Mouse (Mus musculus): ENCODE measurements around the gene Apoc2.

DNA sequence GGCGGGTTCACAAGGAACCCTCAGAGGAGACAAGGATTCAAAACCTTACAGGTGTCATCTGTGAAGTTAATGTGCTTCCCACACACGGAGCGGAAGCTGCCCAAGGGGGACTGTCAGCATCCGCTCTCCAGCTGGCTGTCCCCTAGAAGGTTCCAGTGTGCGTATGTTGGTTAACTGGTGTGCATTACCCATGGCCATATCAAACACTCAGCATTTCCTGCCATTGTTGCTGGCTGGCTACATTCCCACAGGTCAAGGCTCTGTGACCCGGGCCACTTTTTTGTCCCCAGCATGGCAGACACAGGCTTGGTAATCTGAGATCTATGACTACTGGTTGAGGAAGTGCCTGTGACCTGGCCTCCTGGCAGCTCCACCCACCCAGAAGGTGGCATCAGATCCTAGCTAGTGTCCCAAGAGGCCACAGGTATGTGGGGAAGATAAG, 45.0 kb upstream of the Apoc2 start:
- TF ChIP-seq CTCF (IDR thresholded peaks at IDR 0.05; ENCODE audit: low read depth), result no peak
- no peak for TF ChIP-seq EP300 (optimal IDR thresholded peaks at IDR 0.05)

All from stomach, postnatal 0 days (tissue).